Mouse (Mus musculus): ENCODE measurements around the gene Tspan32.

Gene Tspan32

GRCm38 (mm10) chr7:143068882-143069591, 64.2 kb downstream of the Tspan32 start, which contains the start of gene Tssc4:
TSS of gene Tssc4 (plus strand) at chr7:143069249.
- in situ Hi-C loops (cut with MboI; ENCODE audit: unreplicated experiment in 2 of 2): loop anchor here (5.0 to 25.0 kb wide), 3 partner anchors 62 to 1493 kb away; partner anchors contain the start of genes Ppfia1 (in 2 of the 2) and Tspan32 (in 2 of the 2)
